In genomic region chr13:94788771-94789649, GRCm38 (mm10) we compare ENCODE assay signal across 7 mouse cellular contexts. TPM values are rescaled to one million over a fixed set of nuclear protein-coding genes. Genes with fewer than 3 reads are reported as not detected.
A peak's percentile ranks its signal among the peaks of the same experiment; 100 is the strongest.
DNase-seq lines count a peak whose midpoint lies in the region; ATAC-seq lines count a peak whose summit lies in the region.

Tbca (plus strand) TSS chr13:94788910.

- H3K27ac ChIP-seq in embryonic facial prominence, embryonic 11.5 days (replicated peaks; ENCODE audit: low read depth, low read length) = peak within 1 kb of the TSS; percentile 75
- H3K27ac ChIP-seq in limb, embryonic 11.5 days (replicated peaks; ENCODE audit: low read depth, low read length) = peak within 1 kb of the TSS; percentile 74; the same call in 1 of the 2 replicates
- H3K27ac ChIP-seq in midbrain, embryonic 14.5 days (replicated peaks; ENCODE audit: low read depth, low read length) = peak within 1 kb of the TSS; percentile 84

- peak; percentile 95 for ATAC-seq in embryonic facial prominence, embryonic 11.5 days (replicated peaks; ENCODE audit: insufficient number of reproducible peaks, low FRiP score, low TSS enrichment, low read depth)
- ATAC-seq in limb, embryonic 11.5 days (ENCODE audit: insufficient number of reproducible peaks, low FRiP score, low TSS enrichment, low read depth) = peak; percentile 93
- ATAC-seq in midbrain, embryonic 14.5 days (ENCODE audit: low FRiP score, low TSS enrichment) = peak; percentile 96

- H3K27me3 ChIP-seq in embryonic facial prominence, embryonic 11.5 days (ENCODE audit: control insufficient read depth, insufficient read depth, low read length) = 0 out of 2 replicates have a peak, but pooled peaks cover 2% of the 10 kb centered on the region
- H3K27me3 ChIP-seq in limb, embryonic 11.5 days (ENCODE audit: control insufficient read depth, insufficient read depth, low read length) = no peaks in the 10 kb centered on the region
- peaks cover 4% of the 10 kb centered on the region; the same call in 1 of the 2 replicates for H3K27me3 ChIP-seq in midbrain, embryonic 14.5 days (ENCODE audit: control insufficient read depth, insufficient read depth, low read length)

- peak within 1 kb of the TSS; percentile 95 for H3K9ac ChIP-seq in embryonic facial prominence, embryonic 11.5 days (replicated peaks; ENCODE audit: low read length)
- H3K9ac ChIP-seq in limb, embryonic 11.5 days (ENCODE audit: low read length) = peak within 1 kb of the TSS; percentile 94
- H3K9ac ChIP-seq in midbrain, embryonic 14.5 days (replicated peaks; ENCODE audit: low read length) = peak within 1 kb of the TSS; percentile 88

- under 1% methylated on average over 73 of the region's 81 CpGs for WGBS in embryonic facial prominence, embryonic 11.5 days
- WGBS in limb, embryonic 11.5 days = under 1% methylated on average over 64 of the region's 81 CpGs
- under 1% methylated on average over 80 of the region's 81 CpGs for WGBS in midbrain, embryonic 14.5 days

- no peaks in the 10 kb centered on the region for H3K9me3 ChIP-seq in embryonic facial prominence, embryonic 11.5 days (replicated peaks; ENCODE audit: control insufficient read depth, low read length)
- no peaks in the 10 kb centered on the region for H3K9me3 ChIP-seq in limb, embryonic 11.5 days (ENCODE audit: control insufficient read depth, low read length)
- no peaks in the 10 kb centered on the region for H3K9me3 ChIP-seq in midbrain, embryonic 14.5 days (ENCODE audit: control insufficient read depth, low read length)

- peak within 1 kb of the TSS; percentile 64 for H3K4me2 ChIP-seq in embryonic facial prominence, embryonic 11.5 days (ENCODE audit: low read depth, low read length)
- H3K4me2 ChIP-seq in limb, embryonic 11.5 days (ENCODE audit: low read depth, severe bottlenecking) = peak within 1 kb of the TSS; percentile 58
- peak within 1 kb of the TSS; percentile 78 for H3K4me2 ChIP-seq in midbrain, embryonic 14.5 days (ENCODE audit: low read length)

- H3K36me3 ChIP-seq in embryonic facial prominence, embryonic 11.5 days (replicated peaks; ENCODE audit: control insufficient read depth, insufficient read depth, low read depth, low read length) = no peaks in the 10 kb centered on the region
- H3K36me3 ChIP-seq in limb, embryonic 11.5 days (ENCODE audit: control insufficient read depth, insufficient read depth, low read length) = no peaks in the 10 kb centered on the region
- no peaks in the 10 kb centered on the region for H3K36me3 ChIP-seq in midbrain, embryonic 14.5 days (ENCODE audit: control insufficient read depth, insufficient read depth, low read length)

- H3K4me3 ChIP-seq in embryonic facial prominence, embryonic 11.5 days (ENCODE audit: low read depth, low read length) = peak within 1 kb of the TSS; percentile 95
- peak within 1 kb of the TSS; percentile 89 for H3K4me3 ChIP-seq in limb, embryonic 11.5 days (ENCODE audit: low read depth, low read length)
- H3K4me3 ChIP-seq in midbrain, embryonic 14.5 days (replicated peaks; ENCODE audit: low read depth, low read length) = peak within 1 kb of the TSS; percentile 96

- H3K4me1 ChIP-seq in embryonic facial prominence, embryonic 11.5 days (ENCODE audit: control insufficient read depth, insufficient read depth, low read length) = no peaks in the 10 kb centered on the region
- peaks cover 6% of the 10 kb centered on the region for H3K4me1 ChIP-seq in limb, embryonic 11.5 days (ENCODE audit: control insufficient read depth, insufficient read depth, low read length)
- peaks cover 9% of the 10 kb centered on the region for H3K4me1 ChIP-seq in midbrain, embryonic 14.5 days (ENCODE audit: control insufficient read depth, insufficient read depth, low read length)

- peak; percentile 94 for DNase-seq in adrenal gland, postnatal 14 days
- DNase-seq in embryonic facial prominence, embryonic 11.5 days (ENCODE audit: low spot score) = peak; percentile 93
- DNase-seq in heart, adult 11 months = peak; percentile 99
- peak; percentile 90 for DNase-seq in kidney, adult 18-20 months
- peak; percentile 95 for DNase-seq in limb, embryonic 11.5 days (ENCODE audit: low spot score)
- DNase-seq in midbrain, embryonic 14.5 days = peak; percentile 96
- peak; percentile 80 to 86 for DNase-seq in spleen, adult 18-20 months

RNA-seq across cellular contexts. Expression of gene Tbca, which starts in this region (rescaled TPM):
- 209 and 213 TPM in 2 replicates for total RNA-seq in adrenal gland, postnatal 14 days (2021)
- polyA plus RNA-seq in embryonic facial prominence, embryonic 11.5 days (2014; fragmentation: Nextera tagmentation; extraction: Ambion mirVana) = 295 and 304 TPM in 2 replicates
- 320 and 330 TPM in 2 replicates for polyA plus RNA-seq in limb, embryonic 11.5 days (2014; fragmentation: Nextera tagmentation; extraction: Ambion mirVana)
- polyA plus RNA-seq in midbrain, embryonic 14.5 days (2014; fragmentation: Nextera tagmentation; extraction: Ambion mirVana) = 240 and 274 TPM in 2 replicates

Comparison
In these comparisons a context has a peak if more than half of its experiments do, and no peak if none do; other contexts are left out.
1. Peak in every context shown above with its lines: DNase-seq, ATAC-seq, H3K4me3 ChIP-seq and H3K27ac ChIP-seq.